Mouse (Mus musculus) kidney, postnatal 25 days (tissue): ENCODE results near the gene Ets2.

Experiments
- DNase-seq, 2 experiments: peaks; one replicate each; pipeline ENCODE4 v3.0.0; 2021; ENCODE audit warnings: mixed read lengths in 2 of 2

Ets2 gene

GRCm38 (mm10) chr16:95701802-95702561, at the start of gene Ets2:
Gene Ets2 (plus strand): TSS chr16:95702075.
- peak; percentile 91 to 95 for DNase-seq

DNA sequence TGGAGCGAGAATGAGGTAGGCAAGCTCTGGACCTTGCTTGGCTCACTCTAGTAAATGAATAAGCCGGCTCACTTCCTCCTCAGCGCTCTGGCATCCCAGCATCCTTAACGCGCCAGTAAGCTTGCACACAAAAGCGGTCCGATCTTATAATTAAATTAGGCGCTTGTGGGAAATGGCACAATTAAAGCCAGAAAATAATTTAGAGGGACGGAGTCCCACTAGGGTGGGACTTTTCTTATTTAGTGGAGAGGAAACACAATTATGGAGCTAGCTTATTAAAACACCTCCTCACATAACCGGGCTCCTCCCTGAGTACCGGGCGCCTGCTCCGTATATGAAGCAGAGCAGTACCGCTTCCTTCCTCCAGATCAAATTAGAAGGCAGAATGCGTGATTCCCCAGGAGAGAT, 47.7 kb upstream of the Ets2 start:
- peak in 1 of 2 experiments; percentile 17 for DNase-seq

- no peak for DNase-seq
Observed at GRCm38 (mm10) chr16:95656535-95656934, 45.3 kb upstream of the Ets2 start.

GRCm38 (mm10) chr16:95657187-95657586, 44.7 kb upstream of the Ets2 start:
- no peak for DNase-seq

GRCm38 (mm10) chr16:95657756-95658155, 44.1 kb upstream of the Ets2 start:
- peak in 1 of 2 experiments; percentile 17 for DNase-seq

- peak; percentile 83 for DNase-seq
Observed at GRCm38 (mm10) chr16:95658836-95659430, 42.9 kb upstream of the Ets2 start.

- DNase-seq = peak in 1 of 2 experiments; percentile 18
Observed at GRCm38 (mm10) chr16:95659461-95659860, 42.4 kb upstream of the Ets2 start.

GRCm38 (mm10) chr16:95660909-95661308, 41.0 kb upstream of the Ets2 start:
- DNase-seq = no peak

DNA sequence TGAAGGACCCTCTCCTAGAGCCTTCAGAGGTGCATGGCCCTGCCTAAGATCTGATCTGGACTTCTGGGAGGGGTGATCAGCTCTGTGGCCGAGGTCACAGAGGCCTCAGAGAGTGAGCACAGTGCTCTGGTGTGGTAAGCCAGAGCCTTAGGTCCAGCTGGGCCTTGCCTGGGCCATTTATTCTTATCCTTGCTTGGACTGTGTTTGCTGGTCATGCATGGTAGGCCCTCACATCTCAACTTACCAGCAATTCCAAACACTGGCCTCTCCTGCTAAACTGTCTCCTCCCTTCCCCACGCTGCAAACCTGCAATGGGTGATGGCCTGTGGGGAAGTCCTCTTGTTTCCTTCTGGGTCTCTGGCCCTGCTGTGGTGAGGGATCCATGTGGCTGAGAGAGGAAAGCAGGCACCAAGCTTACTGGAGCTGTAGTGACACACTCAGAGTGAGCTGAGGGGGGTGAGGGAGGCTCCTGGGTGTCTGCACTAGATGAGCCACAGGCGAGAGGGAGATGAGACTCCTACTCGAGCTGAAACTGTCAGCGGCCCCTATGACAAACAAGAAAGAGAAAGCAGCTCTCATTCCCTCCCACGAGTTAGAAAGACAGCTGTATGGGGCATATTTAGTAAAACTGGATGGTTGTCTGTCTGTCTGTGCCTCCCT, 36.3 kb upstream of the Ets2 start:
- no peak for DNase-seq

- no peak for DNase-seq
Observed at GRCm38 (mm10) chr16:95666288-95666687, 35.6 kb upstream of the Ets2 start.

DNA sequence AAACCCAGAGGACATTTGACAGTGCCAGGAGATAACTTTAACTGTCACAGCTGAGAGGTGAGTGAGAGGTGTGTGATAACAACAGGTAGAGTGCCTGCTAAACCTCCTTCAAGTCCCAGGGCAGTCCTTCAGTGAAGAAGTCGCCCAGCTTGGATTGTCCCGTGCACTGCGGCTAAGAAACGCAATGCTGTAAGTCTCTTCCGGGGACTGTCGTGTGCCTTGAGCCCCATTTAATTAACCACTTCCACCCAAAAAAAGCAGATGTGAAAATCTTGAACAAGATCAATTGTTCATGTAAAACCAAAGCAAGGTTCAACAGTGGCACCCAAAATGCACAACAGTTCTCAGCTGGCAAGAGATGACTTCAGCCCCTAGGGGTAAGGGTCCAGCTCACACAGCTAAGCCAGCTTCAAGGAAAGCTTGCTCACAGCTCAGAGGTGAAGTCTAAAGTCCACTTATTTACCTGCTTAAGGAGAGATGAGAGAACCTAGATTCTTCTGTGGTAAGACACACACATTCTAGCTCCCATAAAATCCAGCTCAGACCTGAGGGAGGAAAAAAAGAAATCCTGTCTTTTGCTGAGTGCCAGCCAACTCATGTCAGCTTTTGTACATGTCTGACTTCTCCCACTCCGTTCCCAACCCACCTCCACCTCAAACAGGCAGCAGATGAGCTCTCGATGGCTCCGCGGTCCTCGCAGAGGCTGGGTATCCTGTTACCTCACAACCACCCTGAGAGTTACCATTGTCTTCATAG, 34.3 kb upstream of the Ets2 start:
- DNase-seq = no peak

- peak; percentile 64 to 72 for DNase-seq
Observed at GRCm38 (mm10) chr16:95668151-95668993, 33.5 kb upstream of the Ets2 start.

DNA sequence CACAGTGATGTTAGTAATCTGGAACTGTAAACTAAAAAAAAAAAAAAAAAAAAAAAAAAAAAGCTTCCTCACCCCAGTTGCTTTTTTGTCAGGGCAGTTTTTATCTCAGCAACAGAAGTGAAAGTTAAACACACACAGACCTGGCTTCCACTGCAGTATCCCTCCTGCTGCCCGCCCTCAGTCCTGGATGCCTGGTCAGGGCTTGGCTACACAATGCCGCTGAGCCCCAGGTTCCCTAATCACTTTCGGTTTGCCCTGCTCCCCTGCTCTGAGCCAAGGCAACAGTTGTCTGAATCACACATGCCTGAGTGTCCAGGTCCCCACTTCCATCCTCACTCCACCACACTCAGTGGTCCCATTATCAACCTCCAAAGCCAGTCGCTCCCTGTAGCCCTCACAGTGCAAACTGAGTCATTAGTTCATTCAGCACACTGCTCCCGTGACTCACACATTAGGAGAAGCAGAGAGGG, 27.4 kb upstream of the Ets2 start:
- DNase-seq = no peak

GRCm38 (mm10) chr16:95675212-95675611, 26.7 kb upstream of the Ets2 start:
- no peak for DNase-seq

DNA sequence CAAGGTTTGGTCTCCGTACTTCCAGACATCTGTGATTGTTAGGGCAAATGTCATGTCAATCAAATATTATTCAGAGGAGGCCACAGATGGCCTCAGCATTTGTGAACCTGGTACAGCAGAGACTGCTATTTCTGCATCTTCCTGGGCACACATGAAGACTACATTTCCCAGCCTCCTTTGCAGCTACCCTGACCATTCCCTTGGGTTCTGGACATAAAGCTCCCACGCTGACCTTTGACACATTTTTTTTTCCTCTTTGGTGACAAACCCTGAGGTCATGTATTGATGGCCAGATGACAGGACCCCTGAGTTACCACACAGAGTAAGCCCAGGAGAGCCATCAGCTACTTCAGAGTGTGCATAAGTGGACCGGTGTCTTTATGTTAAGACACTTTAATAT, 25.2 kb upstream of the Ets2 start:
- DNase-seq = no peak

GRCm38 (mm10) chr16:95682431-95682892, 19.4 kb upstream of the Ets2 start:
- DNase-seq = peak in 1 of 2 experiments; percentile 82

DNA sequence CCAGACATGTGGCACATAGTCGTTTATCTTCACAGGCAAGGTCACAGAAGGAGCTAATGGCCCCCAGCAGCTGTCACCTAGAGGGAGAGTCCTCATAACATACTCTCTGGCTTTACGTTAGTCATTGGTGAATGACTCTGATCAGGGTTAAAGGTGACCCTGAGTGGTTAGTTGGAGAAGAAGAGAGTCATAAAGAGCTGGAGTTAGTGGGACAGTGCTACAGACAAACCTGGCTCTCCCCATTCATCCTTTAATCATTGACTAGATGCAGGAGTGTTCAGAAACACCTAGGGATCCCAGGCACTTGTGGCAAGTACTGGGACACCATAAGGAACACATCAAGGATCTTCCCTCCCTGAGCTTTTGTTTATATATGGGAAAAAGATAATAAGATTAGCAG, 16.1 kb upstream of the Ets2 start:
- no peak for DNase-seq

GRCm38 (mm10) chr16:95686246-95686645, 15.6 kb upstream of the Ets2 start:
- no peak for DNase-seq

- no peak for DNase-seq
Observed at GRCm38 (mm10) chr16:95686901-95687300, 15.0 kb upstream of the Ets2 start.

- no peak for DNase-seq
Observed at GRCm38 (mm10) chr16:95688010-95688409, 13.9 kb upstream of the Ets2 start.

DNA sequence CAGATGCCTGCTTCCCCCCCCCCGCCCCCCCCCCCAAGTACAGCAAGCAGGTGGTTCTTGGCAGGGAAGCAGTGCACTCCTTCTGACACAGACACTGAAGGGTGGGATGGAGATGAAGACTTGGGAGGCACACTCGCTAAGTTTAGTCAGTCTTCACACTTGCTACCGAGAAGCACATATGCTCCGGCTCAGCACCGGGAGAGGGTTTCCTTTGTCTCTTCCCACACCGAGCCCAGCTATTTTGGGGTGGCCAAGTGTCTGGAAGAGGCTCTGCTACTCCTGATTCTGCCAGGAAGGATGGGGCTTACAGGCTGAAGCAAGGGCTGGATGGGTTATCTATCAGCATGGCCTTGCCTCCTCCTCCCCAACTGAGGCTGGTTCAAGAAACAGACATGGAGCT, 5.3 kb upstream of the Ets2 start:
- no peak for DNase-seq

GRCm38 (mm10) chr16:95699721-95700120, 2.2 kb upstream of the Ets2 start:
- DNase-seq = peak; percentile 31 to 67
